Mouse (Mus musculus) heart, postnatal 0 days (tissue): ENCODE measurements around the gene Ptprm.

Experiments
- CTCF ChIP-seq: IDR thresholded peaks from 2 replicates; pipeline ENCODE4 v1.5.1; 2016; ENCODE audit warnings: antibody characterized with exemption, control low read depth, low read depth
- EP300 ChIP-seq: IDR thresholded peaks from 2 replicates; pipeline ENCODE4 v1.6.1; 2016; ENCODE audit warnings: antibody characterized with exemption, low read depth

DNA sequence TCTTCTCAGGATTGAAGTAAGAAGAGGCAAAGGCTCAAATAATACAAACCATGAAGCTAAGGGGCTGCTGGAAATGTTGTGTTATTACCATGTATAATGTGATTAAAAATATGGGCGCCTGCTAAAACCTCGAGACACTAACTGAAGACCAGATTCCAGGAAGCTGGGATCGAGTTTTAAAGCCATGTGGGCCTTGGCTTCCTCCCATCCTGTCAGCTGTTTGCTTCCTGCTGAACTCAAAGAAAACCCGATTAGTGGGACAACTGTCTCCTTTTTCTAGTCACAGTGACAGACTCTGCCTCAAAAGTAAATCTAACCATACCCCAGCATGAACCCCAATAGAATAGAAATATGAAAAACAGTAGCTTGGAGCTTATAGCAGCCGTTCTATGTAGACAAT is 374.3 kb downstream of the Ptprm start:
- no peak for TF ChIP-seq CTCF
- no peak for TF ChIP-seq EP300
